Mouse (Mus musculus) c-Kit-positive CD71-positive TER-119-positive erythroid progenitor cells, embryonic 14.5 days (primary cell): ENCODE results near the gene Syna.

Source experiments
- DNase-seq: peaks from one replicate; pipeline ENCODE4 v3.0.0-alpha.2; 2013; ENCODE audit warnings: low spot score

Gene Syna

DNA sequence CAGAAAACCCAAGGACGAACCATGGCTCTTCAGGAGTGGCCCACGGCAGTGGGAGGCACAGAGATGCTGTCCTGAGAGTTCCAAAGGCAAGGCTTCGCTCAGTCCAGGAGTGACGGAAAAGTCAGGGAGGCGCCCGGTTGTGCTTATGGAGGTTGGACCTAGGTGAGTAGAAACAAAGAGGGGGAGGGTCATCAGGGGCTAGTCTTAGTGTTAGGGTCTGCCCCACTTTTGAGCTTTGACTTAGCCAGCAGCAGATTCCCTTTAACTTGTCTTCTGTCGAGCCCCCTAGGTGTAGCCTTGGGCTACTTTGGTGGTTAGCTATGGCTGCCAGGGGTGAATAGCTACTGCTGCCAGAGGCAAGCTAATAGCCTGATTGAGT, at the start of gene Syna:
Syna (minus strand) TSS at position 101 of the 379 bp plus-strand sequence.
- DNase-seq = no peak

DNA sequence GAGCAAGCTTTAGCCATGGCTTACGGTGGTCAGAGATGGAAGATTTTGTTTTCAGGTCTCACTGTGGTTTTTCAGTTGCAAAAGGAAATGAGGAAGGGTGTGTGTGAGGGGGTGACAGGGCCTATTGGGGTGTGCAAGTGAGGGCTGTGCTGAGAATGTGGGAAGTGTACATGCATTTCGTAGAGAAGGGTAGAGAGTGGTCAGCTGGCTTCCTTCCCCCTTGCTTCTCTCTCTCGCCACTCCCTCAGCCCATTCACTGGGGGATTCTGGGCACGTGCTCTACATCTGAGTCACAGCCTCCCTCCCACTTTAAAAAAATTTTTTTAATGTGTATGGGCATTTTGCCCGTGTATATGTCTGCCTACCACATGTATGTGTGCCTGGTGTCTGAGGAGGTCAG, 47.1 kb upstream of the Syna start:
- no peak for DNase-seq

- DNase-seq = no peak
Measured at GRCm38 (mm10) chr5:134606314-134606713, 46.3 kb upstream of the Syna start.

GRCm38 (mm10) chr5:134604376-134604775, 44.4 kb upstream of the Syna start:
- DNase-seq = no peak

DNA sequence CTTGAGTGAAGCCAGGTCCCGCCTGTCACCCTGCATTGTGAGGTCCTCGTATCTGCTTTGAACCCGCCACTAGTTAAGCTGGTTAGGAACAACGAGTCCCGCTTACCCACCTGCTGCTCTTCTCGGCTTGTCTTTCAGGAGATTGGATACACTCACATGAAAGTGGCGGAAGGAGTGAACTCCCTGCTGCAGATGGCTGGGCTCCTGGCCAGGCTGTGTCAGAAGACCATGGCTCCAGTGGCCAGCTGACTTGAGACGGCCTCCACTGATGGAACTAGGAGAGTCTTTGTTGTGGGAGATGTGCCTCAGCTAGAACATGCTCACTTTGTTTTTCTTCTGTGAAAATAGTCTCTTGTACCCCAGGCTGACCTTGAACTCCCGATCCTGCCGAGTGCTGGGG, 37.7 kb upstream of the Syna start:
- no peak for DNase-seq

DNA sequence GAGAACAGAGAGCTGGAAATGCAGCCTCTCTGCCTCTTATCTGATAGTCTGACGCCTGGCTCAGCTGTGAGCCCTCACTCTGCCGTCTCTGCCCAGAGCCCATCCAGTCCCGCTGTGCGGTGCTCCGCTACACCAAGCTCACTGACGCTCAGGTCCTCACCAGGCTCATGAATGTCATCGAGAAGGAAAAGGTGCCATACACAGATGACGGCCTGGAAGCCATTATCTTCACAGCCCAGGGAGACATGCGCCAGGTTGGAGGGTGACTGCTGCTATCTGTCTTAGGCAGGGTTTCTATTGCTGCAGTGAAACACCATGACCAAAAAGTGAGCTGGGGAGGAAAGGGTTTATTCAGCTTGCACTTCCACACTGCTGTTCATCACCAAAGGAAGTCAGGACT, 33.1 kb upstream of the Syna start:
- DNase-seq = peak; percentile 74

- no peak for DNase-seq
Measured at GRCm38 (mm10) chr5:134592026-134592581, 32.1 kb upstream of the Syna start.

DNA sequence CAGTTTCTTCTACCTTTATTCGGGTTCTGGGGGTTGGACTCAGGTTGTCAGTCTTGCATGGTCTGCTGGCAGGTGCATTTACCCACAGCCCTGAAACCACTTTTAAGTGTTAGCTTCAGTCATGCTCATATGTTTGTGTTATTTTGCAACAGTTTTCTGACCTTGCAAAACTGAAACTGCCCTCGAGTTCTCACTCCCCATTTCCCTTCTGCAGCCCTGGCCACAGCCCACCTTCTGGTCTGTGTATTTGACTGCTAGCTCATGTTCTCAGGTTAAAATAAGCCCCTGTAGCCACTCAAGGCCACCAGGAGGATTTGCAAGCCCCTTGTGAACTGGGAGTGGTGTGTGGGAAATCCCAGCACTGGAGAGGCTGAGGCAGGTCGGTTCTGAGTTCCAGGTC, 29.9 kb upstream of the Syna start:
- no peak for DNase-seq

GRCm38 (mm10) chr5:134584798-134585197, 24.8 kb upstream of the Syna start:
- DNase-seq = no peak

- DNase-seq = no peak
Measured at GRCm38 (mm10) chr5:134583884-134584213, 23.9 kb upstream of the Syna start.

GRCm38 (mm10) chr5:134583006-134583883, 23.3 kb upstream of the Syna start:
- DNase-seq = peak; percentile 16

DNA sequence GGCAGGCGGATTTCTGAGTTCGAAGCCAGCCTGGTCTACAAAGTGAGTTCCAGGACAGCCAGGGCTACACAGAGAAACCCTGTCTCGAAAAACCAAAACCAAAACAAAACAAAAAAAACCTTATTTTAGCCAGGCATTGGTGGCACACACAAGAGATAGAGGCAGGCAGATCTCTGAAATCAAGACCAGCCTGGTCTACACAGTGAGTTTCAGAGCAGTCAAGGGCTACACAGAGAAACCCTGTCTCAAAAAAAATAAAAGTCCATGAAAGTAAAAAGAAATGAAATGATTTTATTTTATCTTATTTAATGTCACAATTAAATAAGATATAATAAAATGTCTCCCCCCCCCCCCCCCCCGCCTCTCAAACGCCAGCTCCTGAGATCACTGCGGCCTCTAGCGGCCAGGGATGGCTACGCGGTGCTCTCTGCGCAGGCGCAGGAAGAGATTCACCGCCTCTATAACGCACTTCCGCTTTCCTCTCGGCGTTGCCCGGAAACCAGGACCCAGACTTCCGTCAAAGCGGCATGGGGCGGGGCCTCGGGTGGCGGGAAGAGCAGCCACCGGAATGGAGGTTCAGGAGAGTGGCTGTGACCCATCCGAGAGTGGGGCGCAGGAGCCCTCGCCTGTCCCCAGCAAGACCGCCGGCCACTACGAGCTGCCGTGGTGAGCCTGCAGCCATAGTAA, 22.4 kb upstream of the Syna start:
- peak; percentile 98 for DNase-seq

DNA sequence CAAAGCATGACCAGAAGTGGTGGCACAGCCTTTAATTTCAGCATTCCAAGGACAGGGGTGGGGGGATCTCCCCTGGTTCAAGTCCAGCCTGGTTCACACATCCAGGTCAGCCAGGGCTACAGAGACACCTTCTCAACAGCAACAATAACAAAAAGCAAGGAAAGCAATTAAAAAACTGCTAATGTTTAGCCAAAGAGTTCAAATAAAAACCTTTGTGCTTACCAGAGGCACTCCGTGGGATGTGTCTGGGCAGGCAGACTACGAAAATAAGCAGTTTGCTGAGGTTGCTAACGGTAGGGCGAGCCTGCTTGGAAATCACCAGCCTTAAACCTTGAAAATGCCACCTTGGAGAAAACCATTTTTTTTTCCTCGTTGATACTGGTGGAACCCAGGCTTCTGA, 21.2 kb upstream of the Syna start, which contains the start of gene Rfc2:
Rfc2 (plus strand) TSS at position 221 of the 400 bp plus-strand sequence.
- no peak for DNase-seq

DNA sequence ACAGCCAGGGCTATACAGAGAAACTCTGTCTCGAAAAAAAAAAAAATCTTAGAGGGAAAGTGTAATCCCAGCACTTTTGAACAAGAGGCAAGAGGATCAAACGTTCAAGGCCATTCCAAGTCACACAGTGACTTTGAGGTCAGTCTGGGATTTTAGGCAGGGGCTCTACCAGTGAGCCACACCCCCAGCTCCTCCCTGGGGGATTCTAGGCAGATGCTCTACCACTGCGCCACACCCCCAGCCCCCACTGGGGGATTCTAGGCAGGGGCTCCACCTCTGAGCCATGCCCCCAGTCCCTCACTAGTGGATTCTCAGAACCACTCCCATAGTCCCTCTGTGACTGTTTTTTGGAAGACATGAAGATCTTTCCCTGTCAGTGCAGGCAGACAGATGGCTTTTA, 19.2 kb upstream of the Syna start:
- no peak for DNase-seq

- DNase-seq = no peak
Measured at GRCm38 (mm10) chr5:134577534-134577933, 17.6 kb upstream of the Syna start.

GRCm38 (mm10) chr5:134576517-134577220, 16.7 kb upstream of the Syna start:
- DNase-seq = no peak

- no peak for DNase-seq
Measured at GRCm38 (mm10) chr5:134575833-134576232, 15.9 kb upstream of the Syna start.

- DNase-seq = no peak
Measured at GRCm38 (mm10) chr5:134572508-134573214, 12.7 kb upstream of the Syna start.

DNA sequence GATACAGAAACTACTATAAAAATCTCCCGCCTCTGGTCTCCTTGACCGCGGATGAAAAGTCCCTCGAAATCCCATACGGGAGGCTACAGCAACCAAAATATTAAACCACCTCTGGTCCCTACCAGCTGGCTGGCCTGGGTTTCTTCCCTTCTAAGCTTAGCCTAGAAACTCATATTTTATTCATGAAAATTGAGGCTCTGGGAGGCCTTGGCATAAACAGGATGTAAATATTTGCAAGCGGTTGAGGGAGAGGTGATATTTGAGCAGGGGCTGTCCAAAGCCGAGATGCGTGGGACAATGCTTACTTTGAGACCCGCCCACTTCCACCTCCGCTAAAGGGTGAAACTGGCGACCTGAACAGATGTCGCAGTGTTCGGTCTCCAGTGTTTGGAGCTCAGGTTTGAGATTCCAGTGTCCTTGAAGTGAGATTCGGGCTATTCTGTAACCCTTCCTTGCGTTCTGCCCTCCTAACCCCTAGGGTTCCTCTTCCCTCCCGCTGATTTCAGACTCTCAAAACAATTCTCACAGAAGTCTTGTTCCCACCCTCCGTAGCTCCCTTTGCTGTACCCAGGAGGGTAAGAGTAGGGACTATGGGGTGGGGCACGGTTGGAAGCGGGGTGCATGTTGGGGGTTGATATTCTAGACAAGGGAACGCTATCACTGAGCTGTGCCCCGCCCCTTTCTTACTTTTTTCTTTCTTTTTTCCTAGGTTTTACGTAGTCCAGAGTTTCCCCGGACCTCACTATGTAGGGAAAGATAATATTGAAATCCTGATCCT, 11.9 kb upstream of the Syna start:
- no peak for DNase-seq

DNA sequence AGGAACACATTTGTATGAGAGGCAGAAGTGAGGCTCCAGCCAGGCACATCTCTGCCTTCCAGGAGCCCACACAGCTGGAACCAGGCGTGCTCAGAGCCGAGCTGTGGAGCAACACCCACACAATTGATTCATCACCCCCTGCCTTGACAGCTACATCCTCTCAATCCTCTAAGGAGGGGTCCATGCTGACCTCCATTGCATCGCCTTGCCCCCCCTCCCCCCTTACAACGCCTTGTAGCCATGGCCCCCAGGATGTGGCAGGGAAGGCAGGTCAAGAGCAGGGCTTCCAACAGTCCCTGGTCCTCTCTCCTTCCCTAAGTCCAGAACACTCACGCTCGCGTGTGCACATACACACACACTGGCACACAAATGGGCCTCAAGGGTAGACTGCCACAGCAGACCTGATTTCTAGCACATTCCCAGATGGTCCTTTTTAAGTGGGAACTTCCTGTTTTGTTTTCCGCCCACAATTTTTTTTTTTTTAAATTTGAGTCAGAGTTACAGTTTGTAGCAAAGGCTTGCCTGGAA, 9.1 kb upstream of the Syna start:
- DNase-seq = no peak

- no peak for DNase-seq
Measured at GRCm38 (mm10) chr5:134568030-134568429, 8.1 kb upstream of the Syna start.
